Mouse (Mus musculus) left cerebral cortex, adult 9 months (tissue): ENCODE results near the gene Htr2a.
A peak's percentile ranks its signal among the peaks of the same experiment; 100 is the strongest.

Experiments used
- DNase-seq, 2 experiments: peaks; one replicate each; pipeline ENCODE4 v3.0.0; 2022; ENCODE audit warnings: low spot score in 2 of 2

The Htr2a gene

DNA sequence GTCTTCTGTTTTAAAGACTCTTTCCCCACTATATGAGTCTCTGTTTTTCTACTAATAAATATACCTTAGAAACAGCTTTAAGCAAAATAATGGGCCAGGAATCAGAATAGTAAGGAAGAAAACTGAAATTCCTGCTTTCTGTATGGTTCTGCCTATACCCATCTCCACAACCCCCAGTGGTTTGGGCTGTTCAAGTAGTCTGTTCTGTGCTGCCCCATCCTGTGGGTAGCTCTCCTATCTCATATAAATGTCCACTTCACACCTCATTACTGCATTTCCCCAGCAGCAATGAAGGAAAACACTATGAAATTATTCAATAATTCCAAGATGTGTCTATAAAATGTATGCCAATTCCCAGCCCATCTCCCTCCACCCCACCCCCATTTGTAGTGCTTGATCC is 56.8 kb downstream of the Htr2a start:
- no peak for DNase-seq

DNA sequence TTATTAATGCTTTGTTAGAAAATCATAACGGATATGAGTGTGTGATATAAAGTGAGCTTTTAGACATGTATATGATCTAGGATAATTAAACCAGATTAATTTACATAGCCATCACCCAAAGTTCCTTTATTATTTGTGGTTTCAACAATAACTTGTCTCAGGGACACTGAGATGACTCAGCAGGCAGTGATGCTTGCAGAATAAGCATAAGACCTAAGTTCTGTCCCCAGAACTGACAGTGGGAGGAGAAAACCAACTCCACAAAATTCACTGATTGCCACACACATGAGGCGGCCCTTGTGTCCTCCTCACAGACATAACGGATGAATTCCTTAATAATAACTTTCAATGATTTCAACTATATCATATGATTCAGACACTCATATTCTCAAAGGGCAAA is 58.6 kb downstream of the Htr2a start:
- no peak for DNase-seq

DNA sequence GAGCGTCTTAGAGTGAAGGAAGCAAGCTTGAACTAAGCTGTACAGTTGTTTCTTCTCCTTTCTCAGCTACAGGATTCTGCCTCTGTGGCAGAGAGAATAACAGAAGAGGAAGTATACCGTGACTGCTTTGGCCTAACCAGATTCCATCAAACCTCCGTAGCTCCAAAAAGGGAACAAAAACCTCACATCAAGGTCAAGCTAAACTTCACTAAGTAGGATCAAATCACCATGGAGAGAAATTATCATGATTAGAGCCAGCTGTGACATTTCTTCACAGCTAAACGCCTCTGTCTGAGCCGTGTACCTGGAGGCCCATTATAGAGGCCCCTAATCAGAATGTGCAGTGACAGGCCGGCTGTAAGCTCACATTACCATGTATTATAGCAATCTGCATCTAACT is 63.3 kb downstream of the Htr2a start:
- no peak for DNase-seq

GRCm38 (mm10) chr14:74709054-74709453 is 68.4 kb downstream of the Htr2a start:
- DNase-seq: peak in 1 of 2 experiments; percentile 56

- DNase-seq: no peak
Observed at GRCm38 (mm10) chr14:74723541-74723940, 82.9 kb downstream of the Htr2a start.

GRCm38 (mm10) chr14:74731221-74732078 is 90.8 kb downstream of the Htr2a start:
- no peak for DNase-seq

DNA sequence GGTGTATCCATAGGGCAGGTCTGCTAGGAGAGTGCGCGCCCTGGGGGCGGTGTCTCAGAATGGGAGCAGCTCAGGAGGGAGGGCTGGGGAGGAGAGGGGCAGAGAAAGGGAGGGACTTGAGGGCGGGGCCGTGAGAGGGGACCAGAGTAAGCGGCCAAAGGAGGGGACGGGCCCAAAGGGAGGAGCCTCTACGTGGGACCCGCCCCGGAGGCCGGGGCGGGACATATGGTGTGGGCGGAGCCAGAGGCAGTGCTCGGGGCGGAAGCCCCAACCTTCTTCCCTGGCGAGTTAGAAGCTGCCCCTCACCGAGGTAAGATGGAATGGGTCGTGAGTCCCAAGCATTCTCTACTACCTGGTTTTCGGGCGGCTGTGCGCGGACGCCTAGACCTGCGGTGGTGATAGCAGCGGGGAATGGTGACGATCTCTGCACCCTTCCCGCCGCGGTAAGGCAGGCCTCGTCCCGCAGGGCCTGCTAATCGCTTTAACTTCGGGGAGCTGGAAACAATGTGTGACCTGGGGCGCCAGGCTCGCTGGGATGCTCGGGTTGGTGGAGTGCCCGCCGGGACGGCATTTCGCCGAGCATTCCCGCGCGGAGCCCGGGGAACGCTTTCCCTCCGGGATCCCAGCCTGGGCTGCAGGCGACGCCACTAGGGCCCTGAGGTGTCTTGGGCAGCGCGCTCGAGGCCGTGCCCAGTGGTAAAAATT is 91.6 kb downstream of the Htr2a start, which contains the start of gene Esd:
Gene Esd, plus strand, starts transcription at position 219 of the 705 bp plus-strand sequence.
- DNase-seq: peak; percentile 69 to 87

GRCm38 (mm10) chr14:74733397-74733796 is 92.8 kb downstream of the Htr2a start:
- no peak for DNase-seq

DNA sequence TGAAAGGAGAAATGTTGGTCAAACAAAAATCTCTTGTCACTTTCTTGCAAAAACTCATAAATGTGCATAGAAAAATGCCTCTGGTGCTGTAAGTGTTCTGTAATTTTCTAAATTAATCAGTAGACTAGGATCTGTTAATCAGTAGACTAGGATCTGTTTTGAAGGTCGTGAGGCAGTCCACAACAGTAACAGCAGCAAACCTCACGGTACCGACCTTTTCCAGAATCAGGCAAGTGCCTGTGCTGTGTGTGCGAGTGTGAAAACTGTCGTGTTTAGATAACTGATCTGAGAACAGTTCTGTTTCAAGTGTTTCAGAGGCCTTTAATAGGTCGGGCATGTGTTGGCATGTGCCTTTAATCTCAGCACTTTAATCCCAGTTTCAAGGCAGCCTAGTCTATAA is 94.8 kb downstream of the Htr2a start:
- no peak for DNase-seq

DNA sequence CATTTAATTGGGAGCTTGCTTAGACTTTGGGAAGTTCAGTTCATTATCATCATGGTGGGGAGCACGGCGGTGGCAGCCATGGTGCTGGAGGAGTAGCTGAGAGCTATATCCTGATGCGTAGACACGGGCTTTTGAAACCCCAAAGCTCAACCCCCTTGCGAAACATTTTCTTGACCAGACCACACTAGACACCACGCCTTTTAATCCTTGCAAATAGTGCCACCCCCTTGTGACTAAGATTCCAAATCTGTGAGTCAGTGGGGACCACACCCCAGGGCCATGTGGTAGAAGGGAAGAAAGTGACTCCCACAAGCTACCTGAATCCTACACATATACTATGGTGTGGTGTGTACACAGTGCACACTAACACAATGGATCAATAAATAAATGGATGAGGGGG is 96.2 kb downstream of the Htr2a start:
- no peak for DNase-seq
